Mouse (Mus musculus) ES-Bruce4 (cell line): Measurements from ENCODE around the gene Emp1. TPM values are rescaled to one million over a fixed set of nuclear protein-coding genes. Genes with fewer than 3 reads are reported as not detected.

Experiments used
- H3K27ac ChIP-seq: 2 replicates; pipeline ENCODE4 v1.5.1; 2012; ENCODE audit warnings: low read length, inconsistent platforms; ENCODE audit not compliant: insufficient read depth
- H3K27me3 ChIP-seq: 2 replicates; pipeline ENCODE4 v1.6.1; 2012; ENCODE audit warnings: mild to moderate bottlenecking, low read length, inconsistent platforms; ENCODE audit not compliant: control insufficient read depth, poor library complexity, insufficient read depth, severe bottlenecking
- H3K36me3 ChIP-seq: 2 replicates; pipeline ENCODE4 v1.6.1; 2012; ENCODE audit warnings: inconsistent platforms, mild to moderate bottlenecking, low read length, moderate library complexity; ENCODE audit not compliant: control insufficient read depth, poor library complexity, insufficient read depth, severe bottlenecking
- H3K4me1 ChIP-seq: one replicate; pipeline ENCODE4 v1.8.1; 2011; ENCODE audit warnings: low read length; ENCODE audit not compliant: control insufficient read depth, insufficient read depth
- H3K4me3 ChIP-seq: 2 replicates; pipeline ENCODE4 v1.5.1; 2011; ENCODE audit warnings: low read depth, mild to moderate bottlenecking, low read length
- H3K9ac ChIP-seq: 2 replicates; pipeline ENCODE4 v1.6.1; 2012; ENCODE audit warnings: low read depth, mild to moderate bottlenecking, inconsistent platforms; ENCODE audit not compliant: poor library complexity, severe bottlenecking
- H3K9me3 ChIP-seq: replicated peaks from 2 replicates; pipeline ENCODE4 v1.6.1; 2012; ENCODE audit warnings: mild to moderate bottlenecking, low read length, inconsistent platforms; ENCODE audit not compliant: control insufficient read depth, poor library complexity, insufficient read depth, severe bottlenecking
- CTCF ChIP-seq: IDR thresholded peaks from one replicate; pipeline ENCODE4 v1.8.1; 2011; ENCODE audit warnings: low read depth, low read length
- EP300 ChIP-seq: IDR thresholded peaks from 2 replicates; pipeline ENCODE4 v1.6.1; 2011; ENCODE audit warnings: low read depth, low read length; ENCODE audit not compliant: insufficient read depth
- POLR2A ChIP-seq: IDR thresholded peaks from one replicate; pipeline ENCODE4 v1.8.1; 2011; ENCODE audit warnings: low read length; ENCODE audit not compliant: insufficient read depth
- polyA plus RNA-seq: library from polyadenylated mRNA; stranded (reverse); fragments of >200 nt; gene quantifications from 2 replicates; pipeline ENCODE4 v1.2.4, GENCODE M21; 2011; ENCODE audit warnings: low read depth; ENCODE audit not compliant: missing spikeins, insufficient read depth, insufficient read length

Emp1 gene
- polyA plus RNA-seq, 1 experiment: 38.6 TPM

GRCm38 (mm10) chr6:135395375-135395774, 33.0 kb downstream of the Emp1 start:
- no peaks in the 10 kb centered on the region for H3K9me3 ChIP-seq
- no peaks in the 10 kb centered on the region for H3K27me3 ChIP-seq
- H3K4me1 ChIP-seq: no peaks in the 10 kb centered on the region
- no peaks in the 10 kb centered on the region for H3K36me3 ChIP-seq
- no peak overlapping the region for H3K4me3 ChIP-seq
- no peak overlapping the region for H3K27ac ChIP-seq
- H3K9ac ChIP-seq: no peak overlapping the region
- TF ChIP-seq EP300 (no peak), CTCF (no peak), POLR2A (no peak)

GRCm38 (mm10) chr6:135397089-135397488, 34.7 kb downstream of the Emp1 start:
- Histone ChIP-seq H3K4me3 (no peak overlapping the region), H3K9ac (no peak overlapping the region), H3K9me3 (no peaks in the 10 kb centered on the region), H3K4me1 (no peaks in the 10 kb centered on the region), H3K27ac (no peak overlapping the region), H3K36me3 (no peaks in the 10 kb centered on the region), H3K27me3 (no peaks in the 10 kb centered on the region)
- TF ChIP-seq EP300 (no peak), POLR2A (no peak), CTCF (peak; percentile 14)

GRCm38 (mm10) chr6:135397788-135398187, 35.4 kb downstream of the Emp1 start:
- H3K9me3 ChIP-seq: no peaks in the 10 kb centered on the region
- TF ChIP-seq POLR2A (no peak), EP300 (no peak), CTCF (no peak)
- H3K27ac ChIP-seq: no peak overlapping the region
- H3K4me1 ChIP-seq: no peaks in the 10 kb centered on the region
- H3K9ac ChIP-seq: no peak overlapping the region
- no peaks in the 10 kb centered on the region for H3K27me3 ChIP-seq
- H3K36me3 ChIP-seq: no peaks in the 10 kb centered on the region
- no peak overlapping the region for H3K4me3 ChIP-seq

GRCm38 (mm10) chr6:135398801-135399200, 36.5 kb downstream of the Emp1 start:
- Histone ChIP-seq H3K27ac (no peak overlapping the region), H3K9ac (no peak overlapping the region), H3K4me3 (no peak overlapping the region), H3K4me1 (no peaks in the 10 kb centered on the region), H3K36me3 (no peaks in the 10 kb centered on the region), H3K27me3 (no peaks in the 10 kb centered on the region), H3K9me3 (no peaks in the 10 kb centered on the region)
- no peak for TF ChIP-seq EP300
- TF ChIP-seq POLR2A: no peak
- TF ChIP-seq CTCF: no peak

- no peaks in the 10 kb centered on the region for H3K36me3 ChIP-seq
- no peaks in the 10 kb centered on the region for H3K27me3 ChIP-seq
- H3K4me1 ChIP-seq: no peaks in the 10 kb centered on the region
- no peak overlapping the region for H3K27ac ChIP-seq
- H3K9me3 ChIP-seq: no peaks in the 10 kb centered on the region
- no peak overlapping the region for H3K4me3 ChIP-seq
- H3K9ac ChIP-seq: no peak overlapping the region
- TF ChIP-seq CTCF (no peak), POLR2A (no peak), EP300 (no peak)
These were observed 38.0 kb downstream of the Emp1 start for GRCm38 (mm10) chr6:135400306-135400705.

- TF ChIP-seq EP300 (no peak), CTCF (no peak), POLR2A (no peak)
- no peak overlapping the region for H3K9ac ChIP-seq
- H3K27me3 ChIP-seq: no peaks in the 10 kb centered on the region; the same call in 1 of the 2 replicates
- no peak overlapping the region for H3K27ac ChIP-seq
- H3K4me3 ChIP-seq: no peak overlapping the region
- H3K9me3 ChIP-seq: no peaks in the 10 kb centered on the region
- no peaks in the 10 kb centered on the region for H3K36me3 ChIP-seq
- H3K4me1 ChIP-seq: no peaks in the 10 kb centered on the region
These were observed 42.7 kb downstream of the Emp1 start for GRCm38 (mm10) chr6:135405093-135405492.
